Mouse (Mus musculus) left cerebral cortex, adult 6 months (tissue): Measurements from ENCODE around the gene Zfp704. TPM values are rescaled to one million over a fixed set of nuclear protein-coding genes. Genes with fewer than 3 reads are reported as not detected.

ENCODE experiments used
- long read RNA-seq, 2 experiments: library from polyadenylated mRNA; unstranded; transcript quantifications; one replicate each; pipeline ENCODE4 v2.0.0; 2019 to 2020
- polyA plus RNA-seq: library from polyadenylated mRNA; unstranded; fragments of <200 nt; fragmentation: Nextera tagmentation; gene quantifications from 2 replicates; pipeline ENCODE4 v1.2.3, GENCODE M21; 2021

Gene Zfp704
- 1.9 and 2.5 TPM in 2 replicates for polyA plus RNA-seq
- long read RNA-seq, experiment 1, partial matches to known transcripts = 0 of 20 reads
- long read RNA-seq, experiment 1, other reads (novel, unspliced or antisense) = 19 of 20 reads
- long read RNA-seq, experiment 2, full-length matches to known transcripts = 1 of 20 reads
- long read RNA-seq, experiment 2, partial matches to known transcripts = 3 of 20 reads
- long read RNA-seq, experiment 2, other reads (novel, unspliced or antisense) = 16 of 20 reads

DNA sequence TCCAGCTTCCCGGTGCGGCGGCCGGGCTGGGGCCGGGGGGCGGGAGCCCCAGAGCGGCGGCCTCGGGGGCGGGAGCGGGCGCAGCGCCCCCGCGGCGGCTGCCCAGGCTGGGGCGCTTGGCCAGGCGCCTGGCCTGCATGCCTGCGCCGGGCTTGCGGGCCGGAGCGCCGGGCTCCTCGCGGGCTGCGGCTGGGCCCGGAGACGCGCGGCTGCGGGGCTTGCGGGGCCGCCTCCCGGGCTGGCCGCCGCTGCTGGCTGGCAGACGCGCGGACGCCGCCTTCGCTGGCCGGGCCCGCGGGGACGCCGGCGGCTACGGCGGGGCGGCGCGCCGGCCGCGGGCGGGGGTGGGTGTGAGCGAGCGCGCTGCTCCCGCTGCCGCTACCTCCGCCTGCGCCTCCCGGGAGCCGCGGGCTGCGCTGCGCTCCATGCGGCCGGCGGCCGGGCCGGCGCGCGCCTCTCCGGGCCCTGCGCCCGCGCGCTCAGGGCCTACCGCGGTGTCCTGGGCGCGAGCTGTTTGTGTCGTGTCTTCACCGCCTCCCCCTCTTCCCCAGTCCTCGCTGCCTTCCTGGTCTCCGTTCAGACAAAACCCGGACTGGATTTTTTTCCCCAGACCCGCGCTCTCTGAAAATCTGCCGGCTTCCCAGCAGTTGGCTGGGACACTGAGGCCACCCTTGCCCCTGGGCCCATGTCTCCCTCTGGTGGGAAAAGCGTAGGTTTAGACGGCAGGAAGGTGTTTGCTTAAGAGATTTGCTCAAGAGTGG lies at the start of gene Zfp704:
Zfp704 (minus strand) TSS at position 505 of the 761 bp plus-strand sequence.

